Mouse (Mus musculus) lung, adult 2 months (tissue): ENCODE measurements around the gene Nmnat3.

Experiments
- CTCF ChIP-seq: fragments of 200-500 bp; IDR thresholded peaks from 2 replicates; pipeline ENCODE4 v1.5.1; 2011; ENCODE audit warnings: mild to moderate bottlenecking, low read length, control low read depth; ENCODE audit not compliant: insufficient read depth
- POLR2A ChIP-seq: fragments of 200-500 bp; IDR thresholded peaks from 2 replicates; pipeline ENCODE4 v1.6.1; 2011; ENCODE audit warnings: low read depth, mild to moderate bottlenecking, control low read depth, low read length, borderline replicate concordance; ENCODE audit errors: extremely low read depth

GRCm38 (mm10) chr9:98387741-98388632 is 100.8 kb downstream of the Nmnat3 start:
- no peak for TF ChIP-seq POLR2A
- TF ChIP-seq CTCF, result no peak
